8 mouse cellular contexts compared by ENCODE assay signal in the genomic region with DNA sequence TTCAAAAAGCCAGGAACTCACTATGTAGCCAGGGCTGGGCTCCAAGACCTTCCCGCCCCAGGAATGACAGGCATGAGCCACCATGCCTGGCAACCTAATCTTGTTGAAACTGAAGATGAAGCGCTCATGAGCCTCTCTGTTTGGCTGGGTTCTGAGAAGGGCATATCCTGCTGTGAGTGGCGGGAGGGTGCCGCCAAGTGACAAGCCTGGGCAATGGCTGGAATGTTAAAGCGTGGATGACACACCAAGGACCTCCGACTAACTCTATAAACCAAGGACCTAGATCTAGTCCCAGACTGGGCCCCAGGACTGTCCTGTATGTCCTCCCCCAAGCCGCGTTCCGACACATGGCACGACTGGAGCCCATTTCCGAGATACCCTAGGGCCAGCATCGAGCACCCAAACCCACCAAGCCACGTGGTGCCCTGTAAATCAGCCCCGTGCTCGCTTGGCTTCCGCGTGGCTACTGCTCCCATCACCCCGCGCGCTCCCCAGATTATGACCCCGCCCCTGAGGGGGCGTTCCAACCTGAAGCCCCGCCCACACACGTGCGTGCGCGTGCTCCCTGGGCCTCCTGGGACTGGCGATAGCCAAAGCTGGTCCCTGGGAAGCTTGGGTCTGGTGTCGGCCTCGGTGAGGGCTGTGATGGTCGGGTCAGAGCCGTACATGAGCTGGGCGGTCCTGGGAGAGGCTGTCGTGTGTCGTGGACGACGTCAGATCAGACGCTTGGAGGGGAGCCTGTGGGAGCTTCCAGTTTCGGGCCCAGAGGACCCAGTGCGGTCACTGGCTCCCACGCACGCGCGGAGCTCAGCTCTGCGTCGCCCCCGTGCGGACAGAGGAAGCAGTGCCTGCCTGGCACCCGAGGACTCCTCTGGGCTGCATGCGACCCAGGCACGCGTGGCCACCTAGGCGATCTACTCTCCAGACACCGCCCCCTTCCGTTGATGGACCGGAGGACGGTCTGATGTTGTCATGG. TPM values are rescaled to one million over a fixed set of nuclear protein-coding genes. Genes with fewer than 3 reads are reported as not detected.
A peak's percentile ranks its signal among the peaks of the same experiment; 100 is the strongest.
DNase-seq lines count a peak whose midpoint lies in the region; ATAC-seq lines count a peak whose summit lies in the region.

No protein-coding gene starts in this region.

- WGBS in hindbrain, embryonic 14.5 days = under 1% methylated on average over 57 of the region's 57 CpGs

- H3K9ac ChIP-seq in hindbrain, embryonic 14.5 days = peak overlapping the region; percentile 62

- no peaks in the 10 kb centered on the region for H3K27me3 ChIP-seq in hindbrain, embryonic 14.5 days (ENCODE audit: control insufficient read depth, insufficient read depth, low read length)

- no peaks in the 10 kb centered on the region; the same call in 1 of the 2 replicates for H3K4me1 ChIP-seq in hindbrain, embryonic 14.5 days (replicated peaks; ENCODE audit: control insufficient read depth, insufficient read depth, low read length)

- peak overlapping the region; percentile 88 for H3K27ac ChIP-seq in hindbrain, embryonic 14.5 days

- peak overlapping the region; percentile 46 for H3K4me3 ChIP-seq in hindbrain, embryonic 14.5 days (replicated peaks; ENCODE audit: low read length)

- peak; percentile 95 for ATAC-seq in hindbrain, embryonic 14.5 days (ENCODE audit: low FRiP score)

- H3K9me3 ChIP-seq in hindbrain, embryonic 14.5 days (ENCODE audit: control insufficient read depth, low read length) = no peaks in the 10 kb centered on the region

- H3K36me3 ChIP-seq in hindbrain, embryonic 14.5 days (replicated peaks; ENCODE audit: control insufficient read depth, insufficient read depth) = no peaks in the 10 kb centered on the region

- peak; percentile 94 for DNase-seq in R1 (ENCODE audit: low read depth, low spot score)
- DNase-seq in cerebellum, postnatal 25 days = peak; percentile 98 to 99
- DNase-seq in frontal cortex, postnatal 25 days (ENCODE audit: low spot score in 2 of 2) = peak; percentile 89 to 93
- DNase-seq in hindbrain, embryonic 14.5 days (ENCODE audit: low spot score) = peak; percentile 98
- DNase-seq in layer of hippocampus, postnatal 36 days = peak; percentile 93 to 94
- DNase-seq in lung, postnatal 36 days = peak; percentile 96
- DNase-seq in retina, postnatal 1 day = peak; percentile 97
- DNase-seq in urinary bladder, adult 18-20 months (ENCODE audit: low spot score in 2 of 2) = peak; percentile 90 to 96

- H3K4me2 ChIP-seq in hindbrain, embryonic 14.5 days (replicated peaks) = peak overlapping the region; percentile 56

RNA-seq across cellular contexts. Expression of a gene that starts 22.9 kb away (rescaled TPM):
- polyA plus RNA-seq in hindbrain, embryonic 14.5 days (2014; fragmentation: Nextera tagmentation; extraction: Ambion mirVana) = 25.3 and 25.7 TPM in 2 replicates
- 10 to 100 TPM in 1 of 2 experiments, 1 to 10 TPM in 1; 9.6 to 11.3 TPM for total RNA-seq in layer of hippocampus, postnatal 36 days (2021)

RNA-seq across cellular contexts. Expression of a gene that starts 57.9 kb away (rescaled TPM):
- 1,104 and 1,147 TPM in 2 replicates for polyA plus RNA-seq in hindbrain, embryonic 14.5 days (2014; fragmentation: Nextera tagmentation; extraction: Ambion mirVana)
- 100 to 1,000 TPM; 119 to 123 TPM for total RNA-seq in layer of hippocampus, postnatal 36 days (2021)

Comparison
In these comparisons a context has a peak if more than half of its experiments do, and no peak if none do; other contexts are left out.
1. Peak in every context shown above with its lines: DNase-seq, ATAC-seq, H3K4me3 ChIP-seq and H3K27ac ChIP-seq.